Mouse (Mus musculus) spleen, adult 2 months (tissue): ENCODE data around the gene Myof.

ENCODE experiments used
- CTCF ChIP-seq: fragments of 200-500 bp; IDR thresholded peaks from 2 replicates; pipeline ENCODE4 v1.5.1; 2011; ENCODE audit warnings: mild to moderate bottlenecking, inconsistent platforms; ENCODE audit not compliant: insufficient read depth, insufficient read length, insufficient replicate concordance; ENCODE audit errors: extremely low read depth
- POLR2A ChIP-seq: fragments of 200-500 bp; IDR thresholded peaks from 2 replicates; pipeline ENCODE4 v1.6.1; 2011; ENCODE audit warnings: low read depth, low read length, inconsistent platforms

GRCm38 (mm10) chr19:37927911-37928310, 115.5 kb downstream of the Myof start:
- no peak for TF ChIP-seq CTCF
- TF ChIP-seq POLR2A = no peak
